Mouse (Mus musculus) lung, adult 2 months (tissue): ENCODE measurements around the gene Arhgap27.

ENCODE experiments used
- CTCF ChIP-seq: fragments of 200-500 bp; IDR thresholded peaks from 2 replicates; pipeline ENCODE4 v1.5.1; 2011; ENCODE audit warnings: mild to moderate bottlenecking, low read length, control low read depth; ENCODE audit not compliant: insufficient read depth
- POLR2A ChIP-seq: fragments of 200-500 bp; IDR thresholded peaks from 2 replicates; pipeline ENCODE4 v1.6.1; 2011; ENCODE audit warnings: low read depth, mild to moderate bottlenecking, control low read depth, low read length, borderline replicate concordance; ENCODE audit errors: extremely low read depth

DNA sequence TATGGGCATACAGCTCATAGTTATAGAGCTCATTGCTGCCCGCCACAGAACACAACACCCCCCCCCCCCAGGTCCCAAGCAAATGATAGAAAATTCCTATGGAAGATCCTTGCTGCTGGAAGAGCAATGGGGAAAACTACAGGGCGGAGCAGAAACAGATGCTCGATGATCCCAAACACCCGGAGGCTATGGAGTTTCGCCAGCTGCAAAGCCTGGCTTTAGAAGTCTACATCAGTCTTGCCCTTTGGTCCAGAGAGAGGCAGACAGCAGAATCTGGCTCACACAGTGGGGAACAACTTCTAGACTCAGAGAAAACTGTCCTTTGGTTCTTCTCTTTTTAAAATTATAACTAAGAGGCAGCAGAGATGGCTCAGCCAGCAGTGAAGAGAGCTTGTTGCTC is 27.9 kb downstream of the Arhgap27 start:
- TF ChIP-seq CTCF, result no peak
- TF ChIP-seq POLR2A, result no peak
